Mouse (Mus musculus) monocyte, adult 5-6 weeks (primary cell): Measurements from ENCODE around the gene Maco1. TPM values are rescaled to one million over a fixed set of nuclear protein-coding genes. Genes with fewer than 3 reads are reported as not detected.

Experiments
- ATAC-seq: fragments of 153-309, 156-312 bp; replicated peaks from 2 replicates; pipeline ENCODE4 v1.8.0; 2017; ENCODE audit warnings: mild to moderate bottlenecking; ENCODE audit not compliant: low TSS enrichment, insufficient number of reproducible peaks, severe bottlenecking, poor library complexity, low FRiP score
- total RNA-seq: library from RNA; stranded (forward); fragments of 200-1000, 200-491, 200-594 nt; gene quantifications from 3 replicates; pipeline ENCODE4 v1.2.3, GENCODE M21; 2017

Maco1 gene
- total RNA-seq, 1 experiment from 2014 or later = 41.4 TPM

GRCm38 (mm10) chr4:134762360-134762759 lies 90.8 kb downstream of the Maco1 start:
- peak; percentile 50 for ATAC-seq

- ATAC-seq = peak; percentile 33
Measured at GRCm38 (mm10) chr4:134760793-134761201, 92.3 kb downstream of the Maco1 start.

- ATAC-seq = no peak
Measured at GRCm38 (mm10) chr4:134760281-134760680, 92.9 kb downstream of the Maco1 start.

GRCm38 (mm10) chr4:134759564-134759963 lies 93.6 kb downstream of the Maco1 start:
- ATAC-seq = peak; percentile 61

- ATAC-seq = no peak
Measured at GRCm38 (mm10) chr4:134758922-134759321, 94.2 kb downstream of the Maco1 start.

GRCm38 (mm10) chr4:134758367-134758766 lies 94.8 kb downstream of the Maco1 start:
- ATAC-seq = no peak

GRCm38 (mm10) chr4:134756953-134757352 lies 96.2 kb downstream of the Maco1 start:
- ATAC-seq = no peak

- no peak for ATAC-seq
Measured at GRCm38 (mm10) chr4:134754941-134755340, 98.2 kb downstream of the Maco1 start.

- peak; percentile 29; the same call in 1 of the 2 replicates for ATAC-seq
Measured at GRCm38 (mm10) chr4:134754371-134754770, 98.8 kb downstream of the Maco1 start.

GRCm38 (mm10) chr4:134753516-134754261 lies 99.5 kb downstream of the Maco1 start:
- no peak for ATAC-seq

- ATAC-seq = no peak
Measured at GRCm38 (mm10) chr4:134752911-134753426, 100.2 kb downstream of the Maco1 start.

Other genes with a start within 250 kb of the Maco1 start
- gene Man1c1, start 149.1 kb downstream of the Maco1 start, total RNA-seq = 12.8 to 13.9 TPM (median 13.3 TPM) in 3 replicates
- gene Ldlrap1, start 85.3 kb downstream of the Maco1 start, total RNA-seq = 32.2 to 42.1 TPM (median 33.3 TPM) in 3 replicates
- gene Rhd, start 11.2 kb upstream of the Maco1 start, total RNA-seq = not detected in 3 replicates
- 424 to 614 TPM (median 508 TPM) in 3 replicates for gene Tmem50a, start 61.7 kb upstream of the Maco1 start, total RNA-seq
- gene Rsrp1, start 70.2 kb upstream of the Maco1 start, total RNA-seq = 359 to 640 TPM (median 511 TPM) in 3 replicates
- gene Syf2, start 77.6 kb upstream of the Maco1 start, total RNA-seq = 551 to 822 TPM (median 699 TPM) in 3 replicates